Mouse (Mus musculus) gastrocnemius, postnatal 10 days (tissue): ENCODE measurements around the gene Med12l. TPM values are rescaled to one million over a fixed set of nuclear protein-coding genes. Genes with fewer than 3 reads are reported as not detected.

ENCODE experiments used
- DNase-seq: peaks from one replicate; pipeline ENCODE4 v3.0.0; 2021; ENCODE audit warnings: mixed read lengths
- total RNA-seq, 2 experiments: library from RNA; stranded (reverse); gene quantifications; 2 replicates each; pipeline ENCODE4 v1.2.3; 2021

Gene Med12l
- total RNA-seq, 2 experiments from 2014 or later: 2.7 to 3.0 TPM

GRCm38 (mm10) chr3:59250454-59250853 lies 244.8 kb downstream of the Med12l start:
- no peak for DNase-seq

- no peak for DNase-seq
Observed at GRCm38 (mm10) chr3:59257740-59258664, 252.4 kb downstream of the Med12l start.

GRCm38 (mm10) chr3:59260745-59261144 lies 255.1 kb downstream of the Med12l start:
- no peak for DNase-seq

GRCm38 (mm10) chr3:59261709-59262472 lies 256.3 kb downstream of the Med12l start:
- DNase-seq: no peak

GRCm38 (mm10) chr3:59262704-59263103 lies 257.1 kb downstream of the Med12l start, which contains the start of gene P2ry12:
Gene P2ry12, minus strand, starts transcription at chr3:59262871.
- DNase-seq: no peak

- no peak for DNase-seq
Observed at GRCm38 (mm10) chr3:59263417-59263816, 257.8 kb downstream of the Med12l start.

GRCm38 (mm10) chr3:59263988-59264387 lies 258.4 kb downstream of the Med12l start:
- DNase-seq: no peak

- no peak for DNase-seq
Observed at GRCm38 (mm10) chr3:59270811-59271210, 265.2 kb downstream of the Med12l start.

- DNase-seq: no peak
Observed at GRCm38 (mm10) chr3:59277502-59278253, 272.1 kb downstream of the Med12l start.

- no peak for DNase-seq
Observed at GRCm38 (mm10) chr3:59278254-59278533, 272.6 kb downstream of the Med12l start.

- DNase-seq: no peak
Observed at GRCm38 (mm10) chr3:59278620-59279019, 273.0 kb downstream of the Med12l start.

- DNase-seq: no peak
Observed at GRCm38 (mm10) chr3:59290551-59290950, 284.9 kb downstream of the Med12l start.

GRCm38 (mm10) chr3:59293437-59294199 lies 288.0 kb downstream of the Med12l start:
- no peak for DNase-seq

- DNase-seq: no peak
Observed at GRCm38 (mm10) chr3:59295699-59296562, 290.3 kb downstream of the Med12l start.

- no peak for DNase-seq
Observed at GRCm38 (mm10) chr3:59296563-59297130, 291.0 kb downstream of the Med12l start.

GRCm38 (mm10) chr3:59297653-59298052 lies 292.0 kb downstream of the Med12l start:
- no peak for DNase-seq

GRCm38 (mm10) chr3:59304944-59305343 lies 299.3 kb downstream of the Med12l start:
- no peak for DNase-seq

- DNase-seq: no peak
Observed at GRCm38 (mm10) chr3:59305518-59305917, 299.9 kb downstream of the Med12l start.

GRCm38 (mm10) chr3:59312610-59313009 lies 307.0 kb downstream of the Med12l start:
- DNase-seq: no peak

GRCm38 (mm10) chr3:59316077-59316476 lies 310.5 kb downstream of the Med12l start:
- no peak for DNase-seq
